Mouse (Mus musculus): ENCODE measurements around the gene Crb1.

Gene Crb1

GRCm38 (mm10) chr1:139232636-139233035 is 144.3 kb downstream of the Crb1 start:
- no peak for DNase-seq (ENCODE audit: extremely low read depth, low read depth, low spot score)

GRCm38 (mm10) chr1:139224309-139224949 is 152.5 kb downstream of the Crb1 start:
- DNase-seq (ENCODE audit: extremely low read depth, low read depth, low spot score) = no peak

GRCm38 (mm10) chr1:139223804-139224203 is 153.1 kb downstream of the Crb1 start:
- no peak for DNase-seq (ENCODE audit: extremely low read depth, low read depth, low spot score)

GRCm38 (mm10) chr1:139215311-139215710 is 161.6 kb downstream of the Crb1 start:
- DNase-seq (ENCODE audit: extremely low read depth, low read depth, low spot score) = no peak

- no peak for DNase-seq (ENCODE audit: extremely low read depth, low read depth, low spot score)
These were observed 166.4 kb downstream of the Crb1 start for GRCm38 (mm10) chr1:139210505-139210904.

GRCm38 (mm10) chr1:139209796-139210195 is 167.1 kb downstream of the Crb1 start:
- DNase-seq (ENCODE audit: extremely low read depth, low read depth, low spot score) = no peak

GRCm38 (mm10) chr1:139206259-139206658 is 170.6 kb downstream of the Crb1 start:
- DNase-seq (ENCODE audit: extremely low read depth, low read depth, low spot score) = no peak

GRCm38 (mm10) chr1:139203026-139203425 is 173.9 kb downstream of the Crb1 start:
- DNase-seq (ENCODE audit: extremely low read depth, low read depth, low spot score) = no peak

- no peak for DNase-seq (ENCODE audit: extremely low read depth, low read depth, low spot score)
These were observed 182.4 kb downstream of the Crb1 start for GRCm38 (mm10) chr1:139194428-139195028.

GRCm38 (mm10) chr1:139194011-139194410 is 182.9 kb downstream of the Crb1 start:
- DNase-seq (ENCODE audit: extremely low read depth, low read depth, low spot score) = no peak

- no peak for DNase-seq (ENCODE audit: extremely low read depth, low read depth, low spot score)
These were observed 184.3 kb downstream of the Crb1 start for GRCm38 (mm10) chr1:139192635-139193034.

GRCm38 (mm10) chr1:139180481-139181149 is 196.3 kb downstream of the Crb1 start:
- DNase-seq (ENCODE audit: extremely low read depth, low read depth, low spot score) = no peak

GRCm38 (mm10) chr1:139179707-139180106 is 197.2 kb downstream of the Crb1 start:
- no peak for DNase-seq (ENCODE audit: extremely low read depth, low read depth, low spot score)

- no peak for DNase-seq (ENCODE audit: extremely low read depth, low read depth, low spot score)
These were observed 202.7 kb downstream of the Crb1 start for GRCm38 (mm10) chr1:139174058-139174832.

- DNase-seq (ENCODE audit: extremely low read depth, low read depth, low spot score) = no peak
These were observed 214.1 kb downstream of the Crb1 start for GRCm38 (mm10) chr1:139162814-139163213.

GRCm38 (mm10) chr1:139161619-139162018 is 215.3 kb downstream of the Crb1 start:
- no peak for DNase-seq (ENCODE audit: extremely low read depth, low read depth, low spot score)

GRCm38 (mm10) chr1:139156397-139156796 is 220.5 kb downstream of the Crb1 start:
- no peak for DNase-seq (ENCODE audit: extremely low read depth, low read depth, low spot score)

- no peak for DNase-seq (ENCODE audit: extremely low read depth, low read depth, low spot score)
These were observed 223.4 kb downstream of the Crb1 start for GRCm38 (mm10) chr1:139153493-139153892.

GRCm38 (mm10) chr1:139153006-139153405 is 223.9 kb downstream of the Crb1 start:
- no peak for DNase-seq (ENCODE audit: extremely low read depth, low read depth, low spot score)
